Mouse (Mus musculus): ENCODE data around the gene Serpine3. TPM values are rescaled to one million over a fixed set of nuclear protein-coding genes. Genes with fewer than 3 reads are reported as not detected.
"Not testable (repeated sequence)": the region's sequence is repeated elsewhere in the genome, so short reads cannot be mapped to it uniquely, and the experiment has no call there.

The Serpine3 gene
- not detected in 2 replicates for polyA plus RNA-seq (2012; ENCODE audit: insufficient read depth, low replicate concordance)

DNA sequence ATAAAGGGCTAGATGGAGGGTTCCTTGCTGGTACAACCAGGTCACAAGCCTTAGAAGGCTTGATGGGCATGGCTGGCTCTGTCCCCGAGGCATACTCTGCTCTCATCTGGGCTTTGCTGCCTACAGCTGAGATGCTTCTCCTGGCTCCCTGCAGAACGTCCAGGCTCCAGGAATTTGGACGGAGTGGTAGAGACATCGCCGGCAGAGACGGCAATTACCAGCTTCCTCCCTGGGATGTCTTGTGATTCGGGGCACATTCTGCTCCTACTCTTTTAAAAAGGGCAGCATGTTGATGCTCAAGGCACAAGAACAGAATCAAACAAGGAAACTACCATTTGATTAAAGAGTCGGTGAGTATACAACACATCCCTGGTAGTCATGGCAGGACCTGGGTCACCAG is at the start of gene Serpine3:
Serpine3 (plus strand) TSS at position 301 of the 400 bp plus-strand sequence.
- TF ChIP-seq FLI1 (IDR thresholded peaks at IDR 0.05; ENCODE audit: low read length): no peak
- TF ChIP-seq GATA1 (IDR thresholded peaks at IDR 0.05; ENCODE audit: borderline replicate concordance, low read length): no peak
- H3K9me3 ChIP-seq: no peaks in the 10 kb centered on the region
- H3K36me3 ChIP-seq (replicated peaks; ENCODE audit: low read length): no peaks in the 10 kb centered on the region
- no peaks in the 10 kb centered on the region; the same call in 1 of the 2 replicates for H3K4me1 ChIP-seq
- H3K4me3 ChIP-seq (replicated peaks): no peak within 1 kb of the TSS
- peaks cover 5% of the 10 kb centered on the region for H3K27me3 ChIP-seq (replicated peaks)

DNA sequence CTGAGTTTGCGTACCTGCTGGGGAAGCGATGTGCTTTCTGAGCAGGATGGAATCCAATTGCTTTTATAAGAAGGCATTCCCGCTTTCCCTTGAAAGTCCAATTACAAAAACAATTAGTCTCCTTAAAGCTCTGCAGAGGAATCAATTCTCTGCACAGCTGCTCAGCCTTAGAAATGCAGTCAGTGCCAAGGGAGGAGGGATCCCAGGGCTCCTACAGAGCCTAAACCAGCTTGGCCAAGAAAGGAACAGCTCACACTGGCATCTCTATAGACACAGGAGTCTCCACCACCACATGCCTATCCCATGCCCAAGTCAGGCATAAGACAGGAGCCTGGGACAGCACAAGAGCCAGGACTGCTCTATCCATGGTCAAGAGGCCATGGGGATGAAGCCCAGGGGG is 41.1 kb upstream of the Serpine3 start:
- Histone ChIP-seq H3K4me3 (replicated peaks) (no peak overlapping the region), H3K36me3 (replicated peaks; ENCODE audit: low read length) (no peaks in the 10 kb centered on the region), H3K9me3 (peaks cover 8% of the 10 kb centered on the region), H3K27me3 (replicated peaks) (peaks cover 6% of the 10 kb centered on the region), H3K4me1 (no peaks in the 10 kb centered on the region)
- TF ChIP-seq FLI1 (IDR thresholded peaks at IDR 0.05; ENCODE audit: low read length) (no peak), GATA1 (IDR thresholded peaks at IDR 0.05; ENCODE audit: borderline replicate concordance, low read length) (no peak)

GRCm38 (mm10) chr14:62627951-62628350 is 35.5 kb upstream of the Serpine3 start:
- H3K9me3 ChIP-seq: peaks cover 27% of the 10 kb centered on the region
- H3K27me3 ChIP-seq (replicated peaks): peaks cover 3% of the 10 kb centered on the region
- no peaks in the 10 kb centered on the region for H3K4me1 ChIP-seq
- no peaks in the 10 kb centered on the region for H3K36me3 ChIP-seq (replicated peaks; ENCODE audit: low read length)
- no peak for TF ChIP-seq FLI1 (IDR thresholded peaks at IDR 0.05; ENCODE audit: low read length)
- TF ChIP-seq GATA1 (IDR thresholded peaks at IDR 0.05; ENCODE audit: borderline replicate concordance, low read length): no peak
- peak overlapping the region; percentile 59 for H3K4me3 ChIP-seq (replicated peaks)

DNA sequence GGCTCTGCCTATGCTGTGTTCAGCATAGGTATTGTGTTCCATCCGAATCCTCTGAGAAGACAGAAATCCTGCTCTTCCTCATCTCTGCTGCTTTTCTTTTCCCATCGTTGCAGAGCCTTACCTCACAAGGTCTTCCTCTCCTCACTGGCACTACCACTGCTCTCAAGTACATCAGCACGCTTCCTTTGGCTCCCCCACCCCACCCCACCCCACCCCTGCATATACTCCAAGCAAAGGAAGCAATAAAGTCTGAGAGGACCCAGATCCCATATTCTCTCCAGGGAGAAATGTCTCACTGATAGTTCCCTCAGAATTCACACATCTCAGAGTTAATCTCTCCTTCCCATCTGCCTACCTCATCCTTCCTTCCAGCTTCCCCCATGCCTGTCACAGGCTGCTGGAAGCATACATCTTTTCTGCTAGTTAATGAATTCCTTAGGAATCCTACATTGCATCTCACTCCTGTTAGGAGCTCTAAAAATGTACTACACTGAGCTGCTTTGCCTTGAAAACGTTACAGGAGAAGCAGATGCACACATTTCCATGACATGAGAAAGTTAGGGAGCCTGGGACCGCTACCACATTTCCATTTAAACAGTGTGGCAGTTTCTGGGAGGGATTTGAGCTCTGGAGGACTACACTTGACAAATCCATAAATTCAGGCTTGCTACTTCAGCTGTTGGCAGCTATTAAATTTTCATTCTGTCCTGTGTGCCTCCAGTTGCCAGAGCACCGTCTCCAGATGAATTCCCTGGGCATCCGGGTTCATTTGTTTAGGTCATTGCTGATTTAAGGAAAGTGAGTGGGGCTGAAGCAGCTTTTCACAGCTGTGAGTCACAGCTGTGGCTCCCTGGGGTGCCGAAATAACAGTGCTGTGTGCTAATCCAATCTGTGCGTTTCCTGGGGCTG is 25.8 kb upstream of the Serpine3 start:
- Histone ChIP-seq H3K4me1 (no peaks in the 10 kb centered on the region), H3K27me3 (replicated peaks) (peaks cover 27% of the 10 kb centered on the region), H3K36me3 (replicated peaks; ENCODE audit: low read length) (no peaks in the 10 kb centered on the region), H3K9me3 (peaks cover 5% of the 10 kb centered on the region; the same call in 1 of the 2 replicates), H3K4me3 (replicated peaks) (no peak overlapping the region)
- TF ChIP-seq GATA1 (IDR thresholded peaks at IDR 0.05; ENCODE audit: borderline replicate concordance, low read length): no peak
- TF ChIP-seq FLI1 (IDR thresholded peaks at IDR 0.05; ENCODE audit: low read length): no peak

DNA sequence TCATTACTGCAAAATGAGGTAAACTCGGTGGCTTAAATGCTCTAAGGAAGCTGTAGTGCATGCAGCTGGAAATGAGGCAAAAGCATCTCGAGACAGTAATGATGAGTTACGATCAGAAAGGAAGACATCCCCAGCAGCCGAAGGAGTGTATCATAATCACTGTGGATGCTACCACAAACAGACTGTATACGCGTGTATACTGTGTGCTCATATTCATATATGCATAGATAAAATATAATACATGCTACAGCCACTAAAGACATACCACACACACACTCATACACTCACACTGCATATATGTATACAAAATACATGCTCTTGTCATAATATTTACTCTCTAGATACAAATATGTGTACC is 25.1 kb upstream of the Serpine3 start:
- no peak overlapping the region for H3K4me3 ChIP-seq (replicated peaks)
- peaks cover 27% of the 10 kb centered on the region for H3K27me3 ChIP-seq (replicated peaks)
- H3K9me3 ChIP-seq: peaks cover 5% of the 10 kb centered on the region; the same call in 1 of the 2 replicates
- no peaks in the 10 kb centered on the region for H3K4me1 ChIP-seq
- TF ChIP-seq FLI1 (IDR thresholded peaks at IDR 0.05; ENCODE audit: low read length) (no peak), GATA1 (IDR thresholded peaks at IDR 0.05; ENCODE audit: borderline replicate concordance, low read length) (no peak)
- no peaks in the 10 kb centered on the region for H3K36me3 ChIP-seq (replicated peaks; ENCODE audit: low read length)

DNA sequence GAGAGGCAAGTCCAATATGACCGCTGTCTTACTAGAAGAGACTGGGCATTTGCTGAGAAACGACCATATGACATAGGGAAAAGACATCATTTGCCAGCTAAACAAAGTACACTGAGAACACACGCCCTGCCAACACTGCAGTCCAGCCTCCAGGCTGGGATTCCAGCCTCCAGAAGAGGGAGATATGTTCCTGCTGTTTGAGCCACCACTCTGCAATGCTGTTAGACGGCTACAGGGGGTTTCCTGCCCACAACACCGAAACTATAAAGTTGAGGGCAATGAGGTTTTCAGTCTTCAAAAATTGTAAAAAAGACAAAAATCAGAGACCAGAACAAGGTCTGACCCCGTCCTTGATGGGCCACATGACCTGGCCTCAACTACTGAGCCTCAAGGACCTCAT is 24.4 kb upstream of the Serpine3 start:
- H3K36me3 ChIP-seq (replicated peaks; ENCODE audit: low read length): no peaks in the 10 kb centered on the region
- H3K9me3 ChIP-seq: peaks cover 5% of the 10 kb centered on the region; the same call in 1 of the 2 replicates
- H3K4me3 ChIP-seq (replicated peaks): no peak overlapping the region
- peaks cover 27% of the 10 kb centered on the region for H3K27me3 ChIP-seq (replicated peaks)
- TF ChIP-seq FLI1 (IDR thresholded peaks at IDR 0.05; ENCODE audit: low read length) (no peak), GATA1 (IDR thresholded peaks at IDR 0.05; ENCODE audit: borderline replicate concordance, low read length) (no peak)
- no peaks in the 10 kb centered on the region for H3K4me1 ChIP-seq

DNA sequence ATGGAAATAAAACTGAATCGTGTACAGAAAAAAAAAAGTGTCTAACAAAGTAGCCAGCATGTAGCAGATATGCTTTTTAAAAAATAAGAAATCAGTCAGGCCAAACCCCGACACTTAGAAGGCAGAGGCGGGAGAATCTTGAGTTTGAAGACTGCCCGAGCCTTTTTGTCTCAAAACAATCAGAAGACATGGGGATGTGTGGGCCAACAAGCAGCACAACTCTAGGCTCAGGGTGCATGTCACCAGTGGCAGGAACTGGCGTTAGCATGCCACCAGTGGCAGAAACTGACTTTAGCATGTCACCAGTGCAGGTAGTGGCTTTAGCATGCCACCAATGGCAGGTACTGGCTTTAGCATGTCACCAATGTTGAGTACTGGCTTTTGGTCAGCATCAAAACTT is 23.9 kb upstream of the Serpine3 start:
- H3K4me1 ChIP-seq: no peaks in the 10 kb centered on the region
- H3K36me3 ChIP-seq (replicated peaks; ENCODE audit: low read length): no peaks in the 10 kb centered on the region
- TF ChIP-seq GATA1 (IDR thresholded peaks at IDR 0.05; ENCODE audit: borderline replicate concordance, low read length) (no peak), FLI1 (IDR thresholded peaks at IDR 0.05; ENCODE audit: low read length) (no peak)
- no peak overlapping the region for H3K4me3 ChIP-seq (replicated peaks)
- H3K27me3 ChIP-seq (replicated peaks): peaks cover 24% of the 10 kb centered on the region
- peaks cover 2% of the 10 kb centered on the region; the same call in 1 of the 2 replicates for H3K9me3 ChIP-seq

DNA sequence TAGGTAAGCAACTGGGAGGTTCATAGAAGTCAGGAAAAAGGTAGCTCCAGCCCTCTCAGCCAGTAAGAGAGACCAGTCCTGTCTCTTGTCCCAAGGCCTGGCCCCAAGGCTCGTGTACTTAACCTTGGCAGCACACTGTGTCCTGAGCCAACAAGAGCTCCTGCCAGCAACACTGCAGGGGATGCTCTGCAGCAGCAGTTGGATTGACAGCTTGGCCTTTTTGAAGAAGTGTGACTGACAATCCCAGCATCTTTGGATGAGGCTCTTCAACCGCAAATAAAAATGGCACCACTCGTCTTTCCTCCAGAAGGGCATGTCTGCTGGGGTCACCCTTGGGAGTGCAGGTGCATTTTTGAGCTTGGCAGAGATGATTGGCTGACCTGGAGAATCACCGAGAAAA is 23.1 kb upstream of the Serpine3 start:
- peaks cover 23% of the 10 kb centered on the region for H3K27me3 ChIP-seq (replicated peaks)
- H3K9me3 ChIP-seq: no peaks in the 10 kb centered on the region
- TF ChIP-seq FLI1 (IDR thresholded peaks at IDR 0.05; ENCODE audit: low read length) (no peak), GATA1 (IDR thresholded peaks at IDR 0.05; ENCODE audit: borderline replicate concordance, low read length) (no peak)
- no peak overlapping the region for H3K4me3 ChIP-seq (replicated peaks)
- H3K4me1 ChIP-seq: no peaks in the 10 kb centered on the region
- H3K36me3 ChIP-seq (replicated peaks; ENCODE audit: low read length): no peaks in the 10 kb centered on the region

- not testable (repeated sequence) for H3K36me3 ChIP-seq (replicated peaks; ENCODE audit: low read length); H3K9me3 ChIP-seq; H3K4me1 ChIP-seq; H3K4me3 ChIP-seq (replicated peaks)
- H3K27me3 ChIP-seq (replicated peaks): peaks cover 21% of the 10 kb centered on the region
Measured at GRCm38 (mm10) chr14:62642368-62642767, 21.1 kb upstream of the Serpine3 start.

DNA sequence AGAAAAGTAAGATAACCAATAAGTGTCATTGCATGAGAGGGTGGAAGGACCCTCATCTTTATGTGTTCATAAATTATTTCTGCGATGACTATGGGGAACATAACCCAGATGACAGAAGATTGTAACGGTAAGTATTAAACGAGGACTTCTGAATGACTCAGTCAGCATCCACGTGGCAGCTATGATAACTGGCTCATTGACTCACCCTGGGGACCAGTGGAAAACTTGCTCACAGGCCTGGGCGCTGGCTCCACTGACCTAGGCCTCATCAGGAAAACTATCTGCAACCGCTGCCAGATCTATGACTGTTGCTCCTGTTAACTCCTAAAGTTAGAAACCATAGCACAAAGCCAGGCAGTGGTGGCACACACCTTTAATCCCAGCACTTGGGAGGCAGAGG is 15.1 kb upstream of the Serpine3 start:
- Histone ChIP-seq H3K36me3 (replicated peaks; ENCODE audit: low read length) (no peaks in the 10 kb centered on the region), H3K27me3 (replicated peaks) (peaks cover 9% of the 10 kb centered on the region), H3K4me1 (no peaks in the 10 kb centered on the region), H3K4me3 (replicated peaks) (no peak overlapping the region), H3K9me3 (no peaks in the 10 kb centered on the region)
- no peak for TF ChIP-seq FLI1 (IDR thresholded peaks at IDR 0.05; ENCODE audit: low read length)
- TF ChIP-seq GATA1 (IDR thresholded peaks at IDR 0.05; ENCODE audit: borderline replicate concordance, low read length): no peak

Data from megakaryocyte, embryonic 14.5 days (primary cell).